Mouse (Mus musculus) liver, embryonic 14.5 days (tissue): Measurements from ENCODE around the gene Calhm1. TPM values are rescaled to one million over a fixed set of nuclear protein-coding genes. Genes with fewer than 3 reads are reported as not detected.
A peak's percentile ranks its signal among the peaks of the same experiment; 100 is the strongest.

Experiments used
- ATAC-seq: fragments of 200-750 bp; cut with Nextera tagmentation; 2 replicates; pipeline ENCODE4 v1.8.0; 2017; ENCODE audit warnings: moderate number of reproducible peaks, mild to moderate bottlenecking, moderate library complexity; ENCODE audit not compliant: insufficient read depth
- DNase-seq, 3 experiments: peaks; one replicate each; pipeline ENCODE4 v3.0.0-alpha.2; 2012 to 2013; ENCODE audit warnings: low read depth in 3 of 3, low spot score in 3 of 3
- H3K27ac ChIP-seq: fragments of 300-500 bp; sonication (generic); 2 replicates; pipeline ENCODE4 v1.5.1; 2014; ENCODE audit warnings: moderate library complexity, mild to moderate bottlenecking, control low read depth, inconsistent platforms
- H3K27me3 ChIP-seq: fragments of 300-500 bp; sonication (generic); 2 replicates; pipeline ENCODE4 v1.6.1; 2014; ENCODE audit warnings: mild to moderate bottlenecking, low read length, moderate library complexity; ENCODE audit not compliant: control insufficient read depth, insufficient read depth
- H3K36me3 ChIP-seq: fragments of 300-500 bp; sonication (generic); replicated peaks from 2 replicates; pipeline ENCODE4 v1.6.1; 2014; ENCODE audit warnings: low read depth; ENCODE audit not compliant: control insufficient read depth, insufficient read depth
- H3K4me1 ChIP-seq, 2 experiments: fragments of 200-500 bp in 1 of 2; fragments of 300-500 bp in 1 of 2; sonication (generic) in 1 of 2; replicated peaks; 2 replicates each; pipeline ENCODE4 v1.6.1; 2012 to 2014; ENCODE audit warnings: antibody characterized with exemption in 1 of 2, inconsistent platforms in 1 of 2, low read length in 1 of 2; ENCODE audit not compliant: control insufficient read depth in 2 of 2, insufficient read depth in 2 of 2
- H3K4me2 ChIP-seq: fragments of 300-500 bp; sonication (generic); 2 replicates; pipeline ENCODE4 v1.6.1; 2014; ENCODE audit warnings: low read depth, mild to moderate bottlenecking, control low read depth, moderate library complexity
- H3K4me3 ChIP-seq, 2 experiments: fragments of 200-500 bp in 1 of 2; fragments of 300-500 bp in 1 of 2; sonication (generic) in 1 of 2; 2 replicates each; pipeline ENCODE4 v1.5.1; 2012 to 2014; ENCODE audit warnings: low read depth in 2 of 2, low read length in 2 of 2, mild to moderate bottlenecking in 2 of 2, control low read depth in 1 of 2, inconsistent platforms in 1 of 2, moderate library complexity in 1 of 2; ENCODE audit not compliant: insufficient read depth in 1 of 2
- H3K9ac ChIP-seq: fragments of 300-500 bp; sonication (generic); replicated peaks from 2 replicates; pipeline ENCODE4 v1.6.1; 2014; ENCODE audit warnings: mild to moderate bottlenecking, control low read depth, moderate library complexity
- H3K9me3 ChIP-seq: fragments of 300-500 bp; sonication (generic); 2 replicates; pipeline ENCODE4 v1.6.1; 2016; ENCODE audit warnings: low read length, mixed read lengths; ENCODE audit not compliant: control insufficient read depth
- CTCF ChIP-seq: IDR thresholded peaks from 2 replicates; pipeline ENCODE4 v1.5.1; 2016; ENCODE audit warnings: antibody characterized with exemption, low read depth, control low read depth
- EP300 ChIP-seq: IDR thresholded peaks from 2 replicates; pipeline ENCODE4 v1.6.1; 2016; ENCODE audit warnings: antibody characterized with exemption, low read depth
- WGBS: fragments of 180-500 bp; shearing (Covaris S2); extraction: QIAGEN DNeasy Blood & Tissue Kit; methylation state at CpG from one replicate; pipeline ENCODE4 v1.1.7; 2014; ENCODE audit not compliant: insufficient replicate concordance; 5-methylcytosine and 5-hydroxymethylcytosine counted together
- polyA plus RNA-seq, 2 experiments: library from polyadenylated mRNA; depleted of rRNA in 1 of 2; stranded (reverse) in 1 of 2; unstranded in 1 of 2; fragments of >200 nt; fragmentation: Nextera tagmentation in 1 of 2; extraction: Ambion mirVana in 1 of 2; gene quantifications; 2 replicates each; pipeline versions ENCODE4 v1.2.1 to v1.2.3; 2012 to 2014

Calhm1 gene
- polyA plus RNA-seq, 2 experiments, result not detected

DNA sequence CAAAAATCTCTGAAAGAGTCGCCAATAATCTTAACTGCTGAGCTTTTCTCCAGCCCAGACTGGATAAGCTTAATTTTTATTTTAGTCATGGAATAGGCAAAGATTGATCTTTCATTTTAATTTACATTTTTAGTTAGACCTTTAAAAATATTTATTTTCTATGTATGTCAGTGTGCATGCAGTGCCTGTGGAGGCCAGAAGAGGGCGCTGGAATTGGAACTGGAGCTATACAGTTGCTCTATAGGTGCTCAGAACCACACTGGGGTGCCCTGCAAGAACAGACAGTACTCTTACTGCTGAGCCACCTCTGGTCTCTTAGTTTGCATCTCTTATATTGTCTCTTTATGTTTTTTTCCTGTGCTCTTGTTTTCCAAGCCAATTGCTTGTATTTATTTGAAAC lies 21.3 kb downstream of the Calhm1 start:
- H3K4me1 ChIP-seq, result no peaks in the 10 kb centered on the region
- ATAC-seq (no peak), DNase-seq (no peak)
- WGBS, result 16% methylated on average over 2 of the region's 2 CpGs
- H3K9ac ChIP-seq, result no peak overlapping the region
- H3K4me2 ChIP-seq, result no peak overlapping the region
- no peak overlapping the region for H3K4me3 ChIP-seq
- no peaks in the 10 kb centered on the region for H3K27me3 ChIP-seq
- peaks cover 20% of the 10 kb centered on the region for H3K36me3 ChIP-seq
- H3K9me3 ChIP-seq, result no peaks in the 10 kb centered on the region
- H3K27ac ChIP-seq, result no peak overlapping the region
- TF ChIP-seq EP300, result no peak
- peak; percentile 76 for TF ChIP-seq CTCF

DNA sequence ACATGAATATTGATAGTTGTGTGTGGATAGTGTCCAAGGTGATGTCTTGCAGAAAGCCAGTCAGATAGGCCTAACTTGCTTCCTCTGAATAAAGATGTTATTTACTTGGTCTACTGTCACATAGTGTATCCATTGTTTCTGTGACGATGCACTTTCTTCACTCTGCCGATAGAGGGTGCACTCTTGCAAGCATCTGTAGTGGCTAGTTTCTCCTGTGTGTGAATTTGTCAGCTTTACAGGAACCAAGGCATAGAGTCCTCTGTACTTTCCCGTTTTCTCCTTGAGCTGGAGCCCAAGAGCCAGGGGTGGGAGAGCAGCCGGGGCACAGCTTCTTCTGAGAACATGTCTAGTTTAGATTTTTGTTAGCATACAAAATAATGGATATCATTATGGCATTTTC lies 23.0 kb downstream of the Calhm1 start:
- Histone ChIP-seq H3K9ac (no peak overlapping the region), H3K4me2 (no peak overlapping the region), H3K9me3 (no peaks in the 10 kb centered on the region), H3K4me3 (no peak overlapping the region), H3K27me3 (no peaks in the 10 kb centered on the region), H3K36me3 (peaks cover 28% of the 10 kb centered on the region), H3K27ac (no peak overlapping the region), H3K4me1 (no peaks in the 10 kb centered on the region)
- no peak for ATAC-seq
- WGBS, result 35% methylated on average over 4 of the region's 4 CpGs
- no peak for TF ChIP-seq EP300
- peak; percentile 81 for TF ChIP-seq CTCF
- DNase-seq, result peak in 1 of 3 experiments; percentile 11

DNA sequence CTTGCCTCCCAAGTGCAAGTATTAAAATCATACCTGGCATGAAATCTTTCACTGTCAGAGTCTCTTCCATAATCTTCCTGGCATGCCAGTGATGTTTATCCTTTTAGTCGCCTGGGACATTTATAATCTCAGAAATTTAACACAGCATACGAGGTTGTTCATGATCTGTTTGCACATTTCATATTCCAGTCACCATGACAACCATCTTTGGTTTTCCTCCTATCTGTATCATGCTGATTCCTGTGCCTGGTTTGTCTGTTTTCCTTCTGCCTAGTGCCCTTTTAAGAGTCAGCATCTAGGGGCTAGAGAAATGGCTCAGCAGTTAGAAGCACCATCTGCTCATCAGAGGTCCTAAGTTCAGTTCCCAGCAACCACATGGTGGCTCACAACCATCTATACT lies 25.4 kb downstream of the Calhm1 start:
- Histone ChIP-seq H3K36me3 (peaks cover 32% of the 10 kb centered on the region), H3K9me3 (no peaks in the 10 kb centered on the region), H3K27me3 (no peaks in the 10 kb centered on the region), H3K27ac (no peak overlapping the region), H3K4me1 (no peaks in the 10 kb centered on the region), H3K4me3 (no peak overlapping the region), H3K4me2 (no peak overlapping the region), H3K9ac (no peak overlapping the region)
- 59% methylated on average over 2 of the region's 2 CpGs for WGBS
- DNase-seq, result no peak
- ATAC-seq, result no peak
- TF ChIP-seq EP300, result no peak
- no peak for TF ChIP-seq CTCF

DNA sequence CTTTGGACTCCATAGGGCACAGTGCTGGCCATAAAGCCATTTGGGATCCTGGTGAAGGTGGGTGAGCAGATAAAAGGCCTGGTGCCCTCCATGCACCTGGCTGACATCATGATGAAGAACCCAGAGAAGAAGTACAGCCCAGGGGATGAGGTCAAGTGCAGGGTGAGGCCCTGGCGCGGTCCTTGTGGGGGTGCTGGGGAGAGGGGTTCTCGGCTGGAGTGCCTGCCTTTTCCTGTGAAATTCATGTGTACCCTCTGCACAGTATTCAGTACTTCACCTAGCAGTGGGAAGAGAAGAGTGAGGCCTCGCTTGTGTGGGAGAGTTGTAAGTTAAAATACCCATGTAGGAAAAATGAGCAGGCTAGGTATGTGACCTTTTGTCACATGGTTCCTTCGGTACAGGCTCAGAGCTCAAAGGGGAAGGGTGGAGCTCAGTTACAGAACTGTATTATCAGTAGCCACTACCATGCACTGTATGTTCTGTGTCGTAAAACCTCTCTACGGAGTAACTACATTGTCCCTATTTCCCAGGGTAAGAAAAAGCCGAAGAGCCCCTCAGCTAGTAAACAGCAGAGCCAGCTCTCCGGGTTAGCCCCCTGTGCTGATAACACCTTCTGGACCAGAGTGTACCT lies 39.3 kb downstream of the Calhm1 start:
- TF ChIP-seq EP300 (no peak), CTCF (no peak)
- Histone ChIP-seq H3K9ac (no peak overlapping the region), H3K27me3 (no peaks in the 10 kb centered on the region), H3K4me2 (no peak overlapping the region), H3K4me1 (no peaks in the 10 kb centered on the region), H3K27ac (no peak overlapping the region), H3K36me3 (peaks cover 68% of the 10 kb centered on the region), H3K9me3 (no peaks in the 10 kb centered on the region), H3K4me3 (no peak overlapping the region)
- DNase-seq (no peak), ATAC-seq (no peak)
- 81% methylated on average over 9 of the region's 9 CpGs for WGBS

DNA sequence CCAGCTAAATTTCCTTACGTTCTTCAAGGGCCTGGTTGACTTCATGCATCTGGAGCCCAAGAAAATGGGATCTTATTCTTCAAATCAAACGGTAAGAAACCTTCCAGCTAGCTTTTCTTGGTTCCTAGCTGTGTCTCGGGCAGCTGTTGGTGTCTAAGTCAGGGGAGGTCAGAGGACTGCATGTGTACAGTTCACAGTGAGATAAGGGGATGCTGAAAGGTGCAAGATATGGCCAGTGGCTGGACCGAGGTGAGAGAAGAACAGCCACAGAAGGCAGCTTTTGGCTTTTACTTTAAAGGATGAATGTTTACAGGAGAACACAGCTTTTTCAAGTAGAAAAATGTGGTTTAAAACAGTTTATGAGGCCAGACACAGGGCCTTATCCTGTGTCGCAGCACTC lies 43.0 kb downstream of the Calhm1 start:
- ATAC-seq (no peak), DNase-seq (no peak)
- Histone ChIP-seq H3K9ac (no peak overlapping the region), H3K4me1 (no peaks in the 10 kb centered on the region), H3K36me3 (peaks cover 56% of the 10 kb centered on the region), H3K27me3 (no peaks in the 10 kb centered on the region), H3K9me3 (no peaks in the 10 kb centered on the region), H3K4me3 (no peak overlapping the region), H3K27ac (no peak overlapping the region), H3K4me2 (no peak overlapping the region)
- TF ChIP-seq CTCF, result no peak
- TF ChIP-seq EP300, result no peak
- 71% methylated on average over 5 of the region's 5 CpGs for WGBS

Other genes starting within 250 kb of the Calhm1 start
- gene Ina, start 129.6 kb downstream of the Calhm1 start, polyA plus RNA-seq (2012; rRNA removed), result 0.02 and 0.36 TPM in 2 replicates
- 0.09 TPM in 1 of 2 replicates, not detected in the other for gene Ina, start 129.6 kb downstream of the Calhm1 start, polyA plus RNA-seq (2014; fragmentation: Nextera tagmentation; extraction: Ambion mirVana)
- 10.7 and 14.9 TPM in 2 replicates for gene Nt5c2, start 129.1 kb downstream of the Calhm1 start, polyA plus RNA-seq (2012; rRNA removed)
- 45.0 and 52.3 TPM in 2 replicates for gene Nt5c2, start 129.1 kb downstream of the Calhm1 start, polyA plus RNA-seq (2014; fragmentation: Nextera tagmentation; extraction: Ambion mirVana)
- gene Pcgf6, start 93.3 kb downstream of the Calhm1 start, polyA plus RNA-seq (2012; rRNA removed), result 6.2 and 10.4 TPM in 2 replicates
- gene Pcgf6, start 93.3 kb downstream of the Calhm1 start, polyA plus RNA-seq (2014; fragmentation: Nextera tagmentation; extraction: Ambion mirVana), result 7.5 and 9.8 TPM in 2 replicates
- 3.1 and 4.7 TPM in 2 replicates for gene Taf5, start 76.5 kb downstream of the Calhm1 start, polyA plus RNA-seq (2012; rRNA removed)
- 5.3 and 6.0 TPM in 2 replicates for gene Taf5, start 76.5 kb downstream of the Calhm1 start, polyA plus RNA-seq (2014; fragmentation: Nextera tagmentation; extraction: Ambion mirVana)
- gene Usmg5, start 53.6 kb downstream of the Calhm1 start, polyA plus RNA-seq (2012; rRNA removed), result 351 and 427 TPM in 2 replicates
- 916 and 969 TPM in 2 replicates for gene Usmg5, start 53.6 kb downstream of the Calhm1 start, polyA plus RNA-seq (2014; fragmentation: Nextera tagmentation; extraction: Ambion mirVana)
- gene Pdcd11, start 53.5 kb downstream of the Calhm1 start, polyA plus RNA-seq (2012; rRNA removed), result 5.2 and 8.0 TPM in 2 replicates
- 3.5 and 4.5 TPM in 2 replicates for gene Pdcd11, start 53.5 kb downstream of the Calhm1 start, polyA plus RNA-seq (2014; fragmentation: Nextera tagmentation; extraction: Ambion mirVana)
- gene Calhm2, start 6.0 kb downstream of the Calhm1 start, polyA plus RNA-seq (2012; rRNA removed), result 1.4 and 1.5 TPM in 2 replicates
- 0.29 and 0.48 TPM in 2 replicates for gene Calhm2, start 6.0 kb downstream of the Calhm1 start, polyA plus RNA-seq (2014; fragmentation: Nextera tagmentation; extraction: Ambion mirVana)
- not detected in 2 replicates for gene Calhm3, start 13.5 kb upstream of the Calhm1 start, polyA plus RNA-seq (2012; rRNA removed)
- gene Calhm3, start 13.5 kb upstream of the Calhm1 start, polyA plus RNA-seq (2014; fragmentation: Nextera tagmentation; extraction: Ambion mirVana), result not detected in 2 replicates
- 0.70 and 0.79 TPM in 2 replicates for gene Neurl1a, start 34.6 kb upstream of the Calhm1 start, polyA plus RNA-seq (2012; rRNA removed)
- 0.53 and 0.82 TPM in 2 replicates for gene Neurl1a, start 34.6 kb upstream of the Calhm1 start, polyA plus RNA-seq (2014; fragmentation: Nextera tagmentation; extraction: Ambion mirVana)